Mouse (Mus musculus): ENCODE results near the gene Gm10471. TPM values are rescaled to one million over a fixed set of nuclear protein-coding genes. Genes with fewer than 3 reads are reported as not detected.
"Not testable (repeated sequence)": the region's sequence is repeated elsewhere in the genome, so short reads cannot be mapped to it uniquely, and the experiment has no call there.

Gene Gm10471
- total RNA-seq (2022), result not detected

DNA sequence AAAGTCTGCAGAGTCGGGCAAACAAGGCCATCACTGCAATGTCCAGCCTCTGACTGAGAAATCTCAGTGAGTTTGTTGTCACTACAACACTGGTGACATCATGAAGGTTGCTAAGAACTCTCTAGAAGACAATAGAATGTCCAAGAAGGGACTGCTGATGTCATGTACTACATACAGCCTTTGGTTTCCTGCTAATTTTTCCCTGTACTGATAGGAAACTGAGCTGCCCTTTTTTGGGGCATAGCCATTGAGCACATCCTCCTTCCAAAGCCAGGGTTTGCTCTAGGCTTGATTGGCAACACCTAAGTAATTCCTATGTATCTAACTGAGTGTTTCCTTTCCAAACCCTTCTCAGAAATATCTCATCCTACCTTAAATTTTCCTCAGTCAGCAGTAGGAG is at the start of gene Gm10471:
Gene Gm10471 (minus strand): TSS at position 101 of the 400 bp plus-strand sequence.
- DNase-seq, result not testable (repeated sequence)

- not testable (repeated sequence) for DNase-seq
Observed at GRCm38 (mm10) chr5:26121321-26121720, 32.2 kb upstream of the Gm10471 start, which contains the start of gene Gm10220. Gene Gm10220, minus strand, starts transcription at chr5:26121421.

GRCm38 (mm10) chr5:26105262-26105661 is 16.2 kb upstream of the Gm10471 start, which contains the start of gene 5031410I06Rik:
Gene 5031410I06Rik, minus strand, starts transcription at chr5:26105362.
- DNase-seq, result not testable (repeated sequence)

- not testable (repeated sequence) for DNase-seq
Observed at GRCm38 (mm10) chr5:26079023-26079422, 10.1 kb downstream of the Gm10471 start.

DNA sequence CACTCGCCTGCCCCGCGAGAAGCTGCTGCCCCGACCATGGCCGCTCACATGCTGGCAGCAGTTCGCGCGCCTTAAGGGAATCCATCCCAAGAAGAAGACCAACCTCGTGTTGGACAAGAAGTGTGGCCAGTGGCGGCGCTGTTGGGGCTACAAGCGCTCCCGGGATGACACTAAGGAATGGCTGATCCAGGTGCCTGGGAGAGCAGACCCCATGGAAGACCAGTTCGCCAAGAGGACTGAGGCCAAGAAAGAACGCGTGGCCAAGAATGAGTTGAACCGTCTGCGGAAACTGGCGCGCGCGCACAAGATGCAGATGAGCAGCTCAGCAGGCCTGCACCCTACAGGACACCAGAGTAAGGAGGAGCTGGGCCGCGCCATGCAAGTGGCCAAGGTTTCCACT is 18.4 kb downstream of the Gm10471 start:
- no peak for DNase-seq

GRCm38 (mm10) chr5:26058481-26058880 is 30.6 kb downstream of the Gm10471 start, which contains the start of gene Gm7347:
Gene Gm7347, minus strand, starts transcription at chr5:26058581.
- not testable (repeated sequence) for DNase-seq

GRCm38 (mm10) chr5:26039458-26039857 is 49.6 kb downstream of the Gm10471 start, which contains the start of gene Speer4a:
Gene Speer4a, minus strand, starts transcription at chr5:26039558.
- DNase-seq, result not testable (repeated sequence)

Other genes with a start within 250 kb of the Gm10471 start
- not detected for gene Gm21663, start 146.9 kb downstream of the Gm10471 start, total RNA-seq (2022)
- under 1 TPM in 2 of 4 experiments, not detected in 2; 0.15 to 0.17 TPM for gene Gm21671, start 134.9 kb downstream of the Gm10471 start, total RNA-seq (2022)
- gene Gm21680, start 116.6 kb downstream of the Gm10471 start, total RNA-seq (2022), result not detected
- not detected for gene Gm21698, start 100.6 kb downstream of the Gm10471 start, total RNA-seq (2022)
- gene Gm1979, start 84.5 kb downstream of the Gm10471 start, total RNA-seq (2022), result not detected
- not detected for gene Gm5862, start 66.4 kb downstream of the Gm10471 start, total RNA-seq (2022)
- gene Speer4a, start 49.7 kb downstream of the Gm10471 start, total RNA-seq (2022), result under 1 TPM in 1 of 4 experiments, not detected in 3; 0.20 TPM
- under 1 TPM in 1 of 4 experiments, not detected in 3; 0.10 TPM for gene Gm7347, start 30.7 kb downstream of the Gm10471 start, total RNA-seq (2022)
- gene 5031410I06Rik, start 16.1 kb upstream of the Gm10471 start, total RNA-seq (2022), result under 1 TPM in 1 of 4 experiments, not detected in 3; 0.10 TPM
- gene Gm10220, start 32.1 kb upstream of the Gm10471 start, total RNA-seq (2022), result not detected
- under 1 TPM; 0.18 to 0.66 (median 0.28) TPM for gene Gm7361, start 168.4 kb upstream of the Gm10471 start, total RNA-seq (2022)